Mouse (Mus musculus): Measurements from ENCODE around the gene Inhbe. TPM values are rescaled to one million over a fixed set of nuclear protein-coding genes. Genes with fewer than 3 reads are reported as not detected.

Gene Inhbe
- total RNA-seq, 2 experiments from 2014 or later = 0.13 TPM; not detected in 1

DNA sequence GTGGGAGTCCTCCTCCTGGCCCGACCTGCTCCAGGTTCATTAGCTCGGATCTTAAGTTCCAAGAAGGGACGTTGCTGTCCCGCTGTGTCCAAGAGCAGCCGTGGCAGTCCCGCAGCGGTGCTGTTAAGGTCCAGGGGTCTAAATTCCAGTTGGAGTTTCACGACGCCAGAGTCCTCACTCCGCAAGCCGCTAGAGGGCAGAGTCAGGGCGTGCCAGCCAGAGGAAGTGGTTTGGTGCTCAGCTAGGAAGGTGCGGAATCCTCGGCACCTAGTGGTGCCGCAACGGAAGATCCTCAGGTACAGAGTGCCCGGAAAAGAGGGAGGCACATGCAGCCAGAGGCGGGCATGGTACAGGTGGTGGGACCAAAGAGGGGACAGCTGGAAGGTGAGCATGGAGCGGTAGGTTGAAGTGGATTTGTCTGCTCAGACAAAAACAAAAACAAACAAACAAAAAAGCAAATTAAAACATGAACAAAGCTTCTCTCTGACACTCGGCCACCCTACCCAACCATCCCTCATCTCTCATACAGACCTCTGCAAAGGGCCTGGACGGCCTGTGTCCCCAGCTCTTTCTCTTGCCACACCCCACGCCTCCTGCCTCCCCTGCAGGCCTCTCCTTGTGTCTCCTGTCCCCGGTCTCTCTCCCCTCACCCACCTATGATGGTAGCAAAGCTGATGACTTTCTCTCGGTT lies 3.5 kb downstream of the Inhbe start:
- DNase-seq (ENCODE audit: low spot score in 2 of 2) = peak; percentile 63 to 80
- intact Hi-C loops (cut with DNase I) = loop anchor here (2.0 kb wide), 1 partner anchor 70 kb away; no protein-coding TSS in a partner anchor

DNA sequence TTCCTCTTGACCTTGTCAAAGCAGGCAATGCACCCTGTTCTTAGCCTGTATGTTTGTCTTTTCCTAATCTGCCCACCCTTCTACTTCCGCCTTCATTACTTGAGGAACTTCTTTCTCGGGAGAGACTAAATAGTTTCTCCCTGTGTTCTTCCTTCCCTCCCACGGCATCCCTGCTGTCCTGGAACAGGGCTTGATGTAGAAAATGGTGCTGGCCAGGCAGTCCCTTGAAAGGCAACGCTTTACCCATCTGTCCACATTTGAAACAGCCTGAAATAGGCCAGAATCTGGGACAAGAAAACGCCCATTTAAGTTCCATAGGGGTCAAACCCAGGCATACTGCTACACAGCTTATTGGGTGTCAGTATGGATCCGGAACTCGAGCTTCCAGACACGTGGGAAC lies 4.4 kb downstream of the Inhbe start:
- intact Hi-C loops (cut with DNase I) = loop anchor here (2.0 kb wide), 1 partner anchor 71 kb away; no protein-coding TSS in a partner anchor
- DNase-seq (ENCODE audit: low spot score in 2 of 2) = peak; percentile 53

DNA sequence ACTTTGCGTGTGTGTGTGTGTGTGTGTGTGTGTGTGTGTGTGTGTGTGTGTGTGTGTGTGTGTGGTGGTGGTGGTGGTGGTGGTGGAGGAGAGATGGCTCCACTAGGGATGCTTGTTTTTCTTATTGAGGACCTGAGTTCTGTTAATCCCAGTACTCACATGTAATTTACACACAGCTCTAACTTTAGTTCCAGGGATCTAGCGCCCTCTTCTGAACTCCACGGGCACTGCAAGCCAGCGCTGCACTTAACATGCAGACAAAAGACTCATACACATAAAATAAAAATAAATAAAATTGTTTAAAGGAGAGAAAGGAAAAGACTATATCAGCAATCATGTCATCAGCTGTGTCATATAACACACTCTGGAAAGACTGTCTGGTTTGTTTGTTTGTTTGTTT lies 5.3 kb downstream of the Inhbe start:
- no peak for DNase-seq (ENCODE audit: low spot score in 2 of 2)
- intact Hi-C loops (cut with DNase I) = no loop called here

DNA sequence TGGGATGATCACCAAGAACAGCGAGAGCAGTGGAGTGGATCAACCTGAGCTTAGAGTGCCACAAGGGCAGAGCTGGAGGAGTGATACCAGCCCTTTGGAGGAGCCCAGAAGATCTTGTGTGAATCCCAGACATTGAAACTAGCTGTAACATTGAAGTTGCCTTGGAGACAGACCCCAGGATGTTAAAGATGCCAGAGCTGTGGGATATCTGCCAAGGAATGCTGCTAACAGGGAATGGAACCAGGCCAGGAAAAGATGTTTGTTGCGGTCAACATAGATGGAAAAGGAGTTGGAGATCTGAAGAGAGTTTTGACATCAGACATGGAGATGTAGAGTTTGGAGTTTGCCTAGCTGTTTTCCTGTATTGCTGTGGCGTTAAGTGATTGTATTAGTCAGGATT lies 8.0 kb downstream of the Inhbe start:
- no peak for DNase-seq (ENCODE audit: low spot score in 2 of 2)
- intact Hi-C loops (cut with DNase I) = no loop called here

DNA sequence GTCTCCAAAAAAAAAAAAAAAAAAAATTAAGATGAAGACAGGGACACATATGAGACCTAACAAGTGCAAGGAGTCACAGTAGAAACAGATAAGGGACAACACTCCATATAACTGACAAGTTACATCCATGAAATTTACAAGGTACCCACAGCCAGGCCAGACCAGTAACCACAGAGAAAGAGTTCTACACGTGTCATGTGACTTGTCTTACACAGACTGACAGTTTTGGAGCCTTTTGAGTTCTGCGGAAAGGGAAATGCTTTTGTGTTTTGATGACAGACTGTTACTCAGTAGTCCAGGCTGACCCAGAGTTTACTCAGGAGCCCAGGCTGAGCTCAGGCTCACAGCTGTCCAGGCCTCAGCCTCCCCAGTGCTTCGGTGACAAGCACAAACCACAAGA lies 11.2 kb downstream of the Inhbe start:
- DNase-seq (ENCODE audit: low spot score in 2 of 2) = no peak
- intact Hi-C loops (cut with DNase I) = no loop called here

DNA sequence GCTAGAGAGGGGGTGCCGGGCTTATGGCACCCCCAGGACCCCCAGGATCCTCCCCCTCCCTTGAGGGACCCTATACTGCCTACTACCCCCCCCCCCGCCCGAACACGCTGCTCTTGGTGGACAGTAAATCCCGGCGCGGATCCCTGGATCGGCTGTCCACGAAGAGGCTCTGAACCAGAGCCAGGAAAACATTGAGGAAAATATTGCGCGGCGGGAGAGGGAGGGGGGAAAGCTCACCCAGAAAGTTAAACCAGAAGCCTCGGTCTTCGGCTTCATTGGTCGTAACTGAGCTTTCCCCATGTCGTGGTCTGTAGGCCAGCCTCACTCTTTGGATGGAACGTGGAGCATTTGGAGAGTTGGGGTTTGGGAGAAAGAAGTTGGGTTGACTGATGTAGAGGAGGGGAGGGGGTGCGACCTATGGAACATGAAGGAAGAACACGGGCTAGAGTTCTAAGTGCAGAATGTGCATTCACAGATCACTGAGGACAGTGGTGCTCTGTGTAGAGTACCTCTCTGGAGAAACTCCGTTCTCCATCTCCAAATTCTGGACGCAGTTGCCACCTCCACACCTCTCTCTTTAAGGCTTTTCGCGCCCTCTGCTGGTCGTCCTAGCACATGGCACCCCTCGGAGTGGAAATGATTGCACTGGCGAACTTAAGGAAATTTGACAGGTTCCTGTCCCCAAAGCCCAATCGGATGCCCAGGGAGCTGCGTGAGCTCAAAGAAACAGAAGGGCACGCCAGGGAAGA lies 12.1 kb downstream of the Inhbe start, which contains the start of gene Gli1:
TSS of gene Gli1 (minus strand) at position 84 of the 749 bp plus-strand sequence.
- peak; percentile 73 to 78 for DNase-seq (ENCODE audit: low spot score in 2 of 2)

DNA sequence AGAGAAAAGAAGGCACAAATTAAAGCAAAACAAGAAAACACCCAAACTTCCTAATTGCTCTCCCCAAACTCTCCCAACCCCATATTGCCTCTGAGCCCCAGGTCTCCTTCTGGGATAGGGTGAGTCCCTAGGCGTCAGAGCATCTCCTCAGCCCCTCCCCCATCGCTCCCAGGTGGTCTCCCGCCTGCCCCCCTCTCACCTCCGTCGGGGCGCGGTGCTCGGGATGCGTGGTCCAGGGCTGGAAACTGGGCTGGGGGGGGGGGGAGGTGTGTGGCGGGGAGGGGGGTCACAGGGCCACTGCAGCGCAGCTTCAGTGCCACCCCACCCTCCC lies 12.9 kb downstream of the Inhbe start:
- intact Hi-C loops (cut with DNase I) = no loop called here
- no peak for DNase-seq (ENCODE audit: low spot score in 2 of 2)

More for the DNA sequence above, 12.1 kb downstream of the Inhbe start, which contains the start of gene Gli1:
- intact Hi-C loops (cut with DNase I) = no loop called here

DNA sequence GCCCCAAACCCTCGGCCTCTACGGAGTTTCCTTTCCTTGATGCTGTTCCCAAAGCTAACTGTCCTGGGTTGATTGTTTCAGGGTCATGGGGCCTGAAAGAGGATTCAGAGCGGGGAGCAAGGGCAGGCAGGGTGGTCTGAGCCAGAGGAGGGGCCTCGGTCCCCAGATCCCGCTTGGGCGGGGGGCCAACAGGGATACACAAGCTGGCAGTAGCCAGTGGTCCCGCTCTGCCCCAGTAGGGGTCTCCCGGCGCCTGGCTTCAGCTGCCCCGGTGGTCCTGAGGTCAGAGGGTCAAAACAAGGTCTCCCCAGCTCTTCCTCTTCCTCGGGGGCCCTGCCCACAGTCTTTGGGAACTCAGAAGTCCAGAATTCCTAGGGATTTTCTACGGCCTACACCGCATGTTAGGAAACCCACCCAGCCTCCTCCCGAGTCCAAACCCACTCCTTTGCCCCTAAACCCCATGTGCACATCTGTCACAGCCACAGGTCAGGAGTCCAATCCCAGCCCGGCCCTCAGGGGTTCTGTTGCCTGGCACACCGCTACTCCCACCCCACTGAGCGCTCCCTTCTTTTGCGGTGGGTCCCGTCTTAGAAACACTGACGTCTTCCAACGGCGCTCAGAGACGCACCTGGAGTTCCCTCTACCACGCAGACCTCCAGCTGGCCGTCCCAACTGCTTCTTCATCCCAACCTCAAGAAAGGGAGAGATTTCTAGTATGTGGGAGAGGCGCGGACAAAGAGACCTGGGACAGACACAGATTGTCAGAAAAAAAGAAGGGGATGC lies 13.4 kb downstream of the Inhbe start:
- DNase-seq (ENCODE audit: low spot score in 2 of 2) = no peak
- intact Hi-C loops (cut with DNase I) = no loop called here

DNA sequence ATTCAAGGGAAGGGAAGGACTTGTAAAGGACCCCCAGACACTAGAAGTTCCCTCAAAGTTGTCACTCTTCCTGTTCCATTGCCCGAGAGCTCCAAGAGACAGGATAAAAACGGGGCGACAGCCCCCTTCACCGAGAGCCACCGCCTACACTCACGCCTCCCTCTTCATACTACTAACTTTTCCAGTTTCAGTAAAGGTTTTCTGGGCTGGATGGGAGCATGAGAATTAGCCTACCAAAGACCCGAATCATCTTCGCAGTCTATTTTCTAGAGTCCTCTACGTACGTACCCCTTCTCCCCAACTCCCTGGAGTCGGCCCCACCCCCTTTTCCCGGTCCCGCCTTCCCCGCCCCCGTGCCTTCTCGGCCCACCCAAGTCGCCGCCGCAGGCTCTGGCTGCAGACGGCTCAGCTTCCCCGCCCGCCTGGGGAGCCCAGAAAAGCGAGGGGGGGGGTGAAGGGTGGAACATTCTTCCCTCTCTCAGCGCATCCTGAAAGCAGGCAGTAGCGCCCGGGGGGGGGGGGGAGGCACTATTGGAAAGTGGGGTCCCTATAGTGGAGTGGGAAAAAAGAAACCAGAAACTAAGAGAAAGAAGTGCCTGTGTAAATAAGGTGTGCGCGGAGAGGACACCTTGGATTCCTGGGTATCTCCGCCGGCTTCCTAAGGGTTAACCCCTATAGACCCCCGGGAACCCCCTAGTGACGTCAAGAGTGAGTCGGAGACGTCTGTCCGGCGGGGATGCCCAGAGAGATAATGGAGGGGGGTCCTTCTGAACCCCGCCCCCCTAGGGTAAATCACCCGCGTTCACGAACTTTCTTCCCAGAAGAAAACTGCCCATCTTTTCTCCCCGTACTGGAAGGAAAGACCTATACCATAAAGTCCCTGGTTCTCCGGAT lies 14.3 kb downstream of the Inhbe start:
- intact Hi-C loops (cut with DNase I) = loop anchor here (5.0 kb wide), 1 partner anchor 197 kb away; no protein-coding TSS in a partner anchor
- DNase-seq (ENCODE audit: low spot score in 2 of 2) = no peak

DNA sequence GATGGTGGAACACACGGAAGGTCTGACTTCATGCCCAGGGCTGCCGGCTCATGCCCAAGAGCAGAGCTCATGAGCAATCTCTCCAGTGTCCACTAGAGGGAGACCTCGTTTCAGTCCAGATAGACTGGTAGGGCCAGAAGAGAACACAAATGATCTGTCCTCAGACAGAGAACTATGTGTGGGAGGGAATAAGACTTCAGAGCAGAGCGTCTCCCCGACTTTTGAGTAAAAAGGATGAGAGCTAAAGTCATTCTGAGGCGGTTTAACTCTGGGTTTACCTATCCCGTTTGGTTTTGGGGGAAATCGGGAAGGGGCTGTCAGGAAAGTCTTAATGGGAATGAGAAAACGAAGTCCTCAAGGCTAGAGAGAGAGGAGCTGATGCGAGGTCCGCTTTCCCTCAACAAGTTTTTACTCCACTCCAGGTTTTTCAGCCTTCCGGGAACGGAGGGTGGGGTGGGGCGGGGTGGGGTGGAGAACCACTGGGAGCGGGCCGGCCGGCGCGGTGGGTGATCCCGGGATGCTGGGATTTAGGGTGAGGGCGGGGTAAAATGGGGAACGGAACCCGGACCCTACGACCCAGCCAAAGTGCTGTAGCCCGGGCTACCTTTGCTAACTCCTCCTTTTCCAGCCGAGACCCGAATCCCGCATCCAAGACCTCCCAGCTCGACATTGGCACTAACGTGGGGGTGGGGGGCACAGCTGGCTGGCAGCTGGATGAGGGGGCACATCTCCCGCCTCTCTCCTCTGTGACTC lies 15.1 kb downstream of the Inhbe start:
- intact Hi-C loops (cut with DNase I) = loop anchor here (5.0 kb wide), 1 partner anchor 198 kb away; no protein-coding TSS in a partner anchor
- DNase-seq (ENCODE audit: low spot score in 2 of 2) = peak; percentile 93 to 94

DNA sequence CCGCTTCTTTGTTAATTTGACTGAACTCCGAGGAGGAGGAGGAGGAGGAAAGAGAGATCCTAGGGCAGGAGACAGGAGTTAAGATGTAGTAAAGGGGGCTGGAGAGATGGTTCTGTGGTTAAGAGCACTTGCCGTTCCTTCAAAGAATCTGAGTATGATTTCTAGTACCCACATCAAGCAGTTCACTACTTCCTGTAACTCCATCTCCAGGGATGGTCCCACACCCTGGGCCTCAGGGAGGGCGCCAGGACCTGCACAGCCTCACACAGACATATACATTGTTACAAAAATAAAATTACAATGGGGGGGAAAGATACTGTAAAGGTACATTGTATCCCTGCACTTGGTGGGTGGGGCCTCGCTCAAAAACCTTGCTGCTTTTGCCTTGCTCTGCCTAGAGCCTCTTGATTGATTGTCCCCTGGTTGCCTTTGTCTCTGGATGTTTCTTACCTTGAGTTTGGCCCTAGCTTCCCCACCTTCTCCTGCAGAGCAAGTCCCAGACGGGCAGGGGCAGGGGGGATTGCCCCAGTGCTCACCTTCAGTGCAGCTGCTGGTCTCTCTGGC lies 16.6 kb downstream of the Inhbe start:
- intact Hi-C loops (cut with DNase I) = loop anchor here (5.0 kb wide), 1 partner anchor 200 kb away; no protein-coding TSS in a partner anchor
- no peak for DNase-seq (ENCODE audit: low spot score in 2 of 2)

DNA sequence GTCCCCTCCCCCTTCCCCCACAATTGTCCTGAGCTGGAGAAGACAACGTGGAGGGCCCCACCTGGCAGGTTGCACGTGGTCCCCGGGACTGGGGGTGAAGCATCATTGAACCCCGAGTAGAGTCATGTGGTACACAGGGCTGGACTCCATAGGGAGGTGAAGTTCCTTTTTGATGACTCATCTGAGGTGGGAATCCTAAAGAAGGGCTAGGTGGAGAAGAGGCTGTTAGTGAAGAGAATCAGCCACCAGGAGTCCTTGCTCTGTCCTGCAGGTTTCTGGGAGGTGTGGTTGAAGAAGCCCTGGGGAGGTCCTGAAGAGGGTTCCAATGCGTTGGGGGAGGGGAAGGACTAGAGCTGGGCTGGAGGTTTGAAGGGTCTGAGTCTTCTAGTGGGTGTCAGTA lies 17.3 kb downstream of the Inhbe start:
- intact Hi-C loops (cut with DNase I) = loop anchor here (5.0 kb wide), 1 partner anchor 200 kb away; no protein-coding TSS in a partner anchor
- no peak for DNase-seq (ENCODE audit: low spot score in 2 of 2)

DNA sequence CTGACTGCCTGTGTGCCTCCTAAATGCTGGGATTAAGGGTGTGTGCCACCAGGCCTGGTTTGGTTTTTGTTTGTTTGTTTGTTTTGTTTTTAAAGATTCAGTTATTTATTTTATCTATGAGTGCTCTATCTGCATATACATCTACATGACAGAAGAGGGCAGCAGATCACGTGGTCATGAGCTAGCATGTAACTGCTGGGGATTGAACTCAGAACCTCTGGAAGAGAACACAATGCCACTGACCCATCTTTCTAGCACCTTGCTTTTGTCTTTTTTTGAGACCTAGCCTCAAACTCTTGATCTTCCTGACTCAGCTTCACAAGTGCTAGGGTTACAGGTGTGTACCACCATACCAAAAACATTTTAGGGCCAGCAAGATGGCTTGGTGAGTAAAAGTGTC lies 18.9 kb downstream of the Inhbe start:
- DNase-seq (ENCODE audit: low spot score in 2 of 2) = no peak
- intact Hi-C loops (cut with DNase I) = loop anchor here (5.0 kb wide), 1 partner anchor 202 kb away; no protein-coding TSS in a partner anchor

DNA sequence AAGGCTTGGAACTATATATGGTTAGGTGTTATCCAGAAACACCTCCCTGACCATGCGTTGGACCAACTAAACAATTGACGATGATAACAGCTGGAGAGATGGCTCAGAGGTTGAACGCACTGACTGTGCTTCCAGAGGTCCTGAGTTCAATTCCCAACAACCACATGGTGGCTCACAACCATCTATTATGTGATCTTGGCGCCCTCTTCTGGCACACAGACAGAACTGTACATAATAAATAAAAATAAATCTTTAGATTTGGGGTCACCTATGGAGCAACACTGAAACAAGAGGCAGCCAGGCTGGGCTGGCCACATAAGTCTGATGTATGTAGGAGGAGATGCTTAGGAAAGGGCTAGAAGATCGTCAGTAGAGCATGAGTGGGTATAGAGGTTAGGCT lies 21.1 kb downstream of the Inhbe start:
- intact Hi-C loops (cut with DNase I) = no loop called here
- no peak for DNase-seq (ENCODE audit: low spot score in 2 of 2)

DNA sequence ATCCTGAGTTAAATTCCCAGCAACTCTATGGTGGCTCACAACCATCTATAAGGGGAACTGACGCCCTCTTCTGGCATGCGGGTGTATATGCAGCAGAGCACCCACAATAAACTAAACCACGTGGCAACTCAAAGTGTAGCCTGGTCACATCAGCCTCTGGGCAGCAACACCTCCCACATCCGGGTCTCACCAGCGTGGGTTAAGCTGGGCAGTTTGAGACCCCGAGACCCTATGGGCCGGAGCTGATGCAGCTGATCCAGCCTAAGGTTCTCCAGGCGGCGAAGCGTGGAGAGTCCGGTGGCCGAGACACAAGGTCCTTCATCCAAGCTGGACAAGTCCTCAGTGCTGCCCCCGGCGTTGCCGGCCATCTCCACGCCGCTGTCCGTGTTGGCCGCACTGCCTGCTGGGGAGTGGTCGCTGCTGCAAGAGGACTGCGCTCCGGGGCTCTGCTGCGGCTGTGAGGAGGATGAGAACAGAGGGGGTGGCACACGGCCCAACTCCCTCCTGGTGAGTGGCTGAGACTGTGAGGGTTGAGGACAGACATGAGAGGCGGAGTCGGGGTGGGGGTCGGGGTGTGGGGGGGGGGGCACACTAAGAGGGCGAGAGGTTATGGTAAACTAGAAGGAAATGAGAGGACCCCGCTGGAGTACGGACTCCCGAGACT lies 21.9 kb downstream of the Inhbe start:
- intact Hi-C loops (cut with DNase I) = no loop called here
- DNase-seq (ENCODE audit: low spot score in 2 of 2) = no peak

DNA sequence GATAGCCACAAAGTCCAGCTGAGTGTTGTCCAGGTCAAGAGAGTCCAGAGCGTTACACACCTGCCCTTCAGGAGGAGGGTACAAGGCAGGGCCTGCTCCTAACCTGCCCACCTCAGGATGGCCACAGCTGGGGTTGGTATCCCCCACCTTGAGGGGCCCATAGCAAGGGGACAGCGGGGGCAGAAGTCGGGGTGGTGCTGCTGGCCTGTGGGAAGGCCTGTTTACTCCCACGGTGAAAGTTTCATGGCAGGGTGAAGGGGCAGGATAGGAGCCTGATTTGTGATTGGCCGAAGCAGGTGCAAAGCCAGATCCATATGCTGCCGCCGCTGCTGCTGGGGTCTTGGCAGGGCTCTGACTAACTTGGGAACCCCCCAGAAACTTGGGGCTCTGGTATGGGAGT lies 24.0 kb downstream of the Inhbe start:
- intact Hi-C loops (cut with DNase I) = no loop called here
- no peak for DNase-seq (ENCODE audit: low spot score in 2 of 2)

DNA sequence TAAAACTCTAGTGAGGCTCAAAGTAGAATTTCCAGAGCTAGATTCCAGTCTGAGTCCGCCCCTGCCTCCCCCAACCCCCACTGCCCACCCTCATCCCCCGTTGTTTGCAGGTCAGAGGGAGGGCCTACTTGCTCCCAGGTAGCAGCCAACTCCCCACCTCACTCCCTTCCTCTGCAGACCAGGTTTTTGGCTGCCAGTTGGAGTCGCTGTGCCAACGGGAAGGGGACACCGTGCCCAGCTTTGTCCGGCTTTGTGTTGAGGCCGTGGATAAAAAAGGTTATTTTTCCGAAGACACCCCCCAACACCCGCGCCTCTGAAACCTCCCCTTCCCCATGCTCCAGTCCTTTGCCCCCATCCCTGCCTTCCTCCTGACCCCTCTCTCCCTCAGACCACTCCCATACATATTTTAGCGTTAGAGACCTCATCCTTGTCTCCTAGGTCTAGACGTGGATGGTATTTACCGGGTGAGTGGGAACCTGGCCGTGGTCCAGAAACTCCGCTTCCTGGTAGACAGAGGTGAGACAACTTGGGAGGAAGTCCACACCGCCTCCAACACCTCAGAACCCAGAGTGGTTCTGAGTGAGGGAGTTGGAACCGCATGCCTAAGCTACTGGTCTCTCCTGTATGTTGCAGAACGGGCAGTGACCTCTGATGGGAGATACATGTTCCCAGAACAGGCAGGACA lies 26.6 kb downstream of the Inhbe start:
- no peak for DNase-seq (ENCODE audit: low spot score in 2 of 2)
- intact Hi-C loops (cut with DNase I) = no loop called here

Data from left cerebral cortex, postnatal 14 days (tissue).